In genomic region chr13:22043503-22044431, GRCm38 (mm10) we compare ENCODE assay signal across 8 mouse cellular contexts. TPM values are rescaled to one million over a fixed set of nuclear protein-coding genes. Genes with fewer than 3 reads are reported as not detected.
DNase-seq lines count a peak whose midpoint lies in the region; ATAC-seq and TF ChIP-seq lines count a peak whose summit lies in the region.

No protein-coding gene starts in this region.

- under 1% methylated on average over 14 of the region's 14 CpGs for WGBS in bone marrow, adult 2 months
- under 1% methylated on average over 14 of the region's 14 CpGs for WGBS in forebrain, embryonic 15.5 days
- WGBS in liver, adult 2 months = 3% methylated on average over 13 of the region's 14 CpGs
- 1% methylated on average over 13 of the region's 14 CpGs for WGBS in neural tube, embryonic 13.5 days

- H3K27ac ChIP-seq in bone marrow, adult 2 months (ENCODE audit: control insufficient read depth, insufficient read depth, low read depth, low read length, poor library complexity) = peak overlapping the region; percentile 90
- peak overlapping the region; percentile 89 for H3K27ac ChIP-seq in forebrain, embryonic 15.5 days (replicated peaks)
- no peak overlapping the region for H3K27ac ChIP-seq in liver, adult 2 months (replicated peaks; ENCODE audit: insufficient read depth, low read depth, low read length)
- peak overlapping the region; percentile 87 for H3K27ac ChIP-seq in neural tube, embryonic 13.5 days (replicated peaks)

- no peaks in the 10 kb centered on the region for H3K36me3 ChIP-seq in forebrain, embryonic 15.5 days
- H3K36me3 ChIP-seq in liver, adult 2 months (ENCODE audit: control insufficient read depth, insufficient read depth, low read length) = no peaks in the 10 kb centered on the region
- no peaks in the 10 kb centered on the region for H3K36me3 ChIP-seq in neural tube, embryonic 13.5 days

- peak overlapping the region; percentile 52 for H3K4me3 ChIP-seq in bone marrow, adult 2 months (replicated peaks; ENCODE audit: control insufficient read depth, low read depth, low read length)
- peak overlapping the region; percentile 46 for H3K4me3 ChIP-seq in forebrain, embryonic 15.5 days
- peak overlapping the region; percentile 39; the same call in 1 of the 2 replicates for H3K4me3 ChIP-seq in liver, adult 2 months (ENCODE audit: insufficient read depth, low read depth, low read length)
- peak overlapping the region; percentile 39 for H3K4me3 ChIP-seq in neural tube, embryonic 13.5 days

- no peak for TF ChIP-seq CTCF in bone marrow, adult 2 months (IDR thresholded peaks at IDR 0.05; ENCODE audit: control insufficient read depth, insufficient read depth, low read length)
- peak; percentile 35 for TF ChIP-seq CTCF in liver, adult 2 months (IDR thresholded peaks at IDR 0.05; ENCODE audit: low read depth, low read length)

- H3K27me3 ChIP-seq in forebrain, embryonic 15.5 days = no peaks in the 10 kb centered on the region
- H3K27me3 ChIP-seq in liver, adult 2 months (ENCODE audit: control insufficient read depth, insufficient read depth, low read length) = no peaks in the 10 kb centered on the region
- H3K27me3 ChIP-seq in neural tube, embryonic 13.5 days = no peaks in the 10 kb centered on the region

- peak; percentile 14 for ATAC-seq in forebrain, embryonic 15.5 days (replicated peaks)
- peak; percentile 29 for ATAC-seq in neural tube, embryonic 13.5 days (ENCODE audit: low read depth)
- ATAC-seq in inflammation-experienced regulatory T-cells, adult 6 months = no peak

- intact Hi-C loops in left cerebral cortex, postnatal 14 days (cut with DNase I) = loop anchor here (5.0 to 10.0 kb wide), 4 partner anchors 1361 to 1701 kb away; partner anchors contain the start of genes Hist1h2ac, Hist1h2af, Hist1h2bb and Hist1h2bc

- H3K9me3 ChIP-seq in forebrain, embryonic 15.5 days = no peaks in the 10 kb centered on the region
- no peaks in the 10 kb centered on the region for H3K9me3 ChIP-seq in neural tube, embryonic 13.5 days

- H3K4me2 ChIP-seq in forebrain, embryonic 15.5 days (replicated peaks) = peak overlapping the region; percentile 84
- H3K4me2 ChIP-seq in neural tube, embryonic 13.5 days = peak overlapping the region; percentile 78

- no peaks in the 10 kb centered on the region for H3K79me2 ChIP-seq in liver, adult 2 months (ENCODE audit: control insufficient read depth, insufficient read depth, low read length)

- DNase-seq in left cerebral cortex, postnatal 14 days (ENCODE audit: low spot score in 2 of 2) = peak; percentile 45 to 77
- DNase-seq in left cerebral cortex, adult 11 months (ENCODE audit: low spot score) = no peak
- DNase-seq in liver, adult 2 months (ENCODE audit: extremely low read depth, low read depth, low spot score) = peak; percentile 73
- DNase-seq in layer of hippocampus, postnatal 10 days (ENCODE audit: low spot score in 2 of 2) = no peak

- no peaks in the 10 kb centered on the region for H3K4me1 ChIP-seq in bone marrow, adult 2 months (ENCODE audit: control insufficient read depth, insufficient read depth, low read length)
- peaks cover 33% of the 10 kb centered on the region for H3K4me1 ChIP-seq in forebrain, embryonic 15.5 days
- H3K4me1 ChIP-seq in liver, adult 2 months (ENCODE audit: control insufficient read depth, insufficient read depth, low read length) = peaks cover 11% of the 10 kb centered on the region
- H3K4me1 ChIP-seq in neural tube, embryonic 13.5 days (replicated peaks) = peaks cover 29% of the 10 kb centered on the region

- TF ChIP-seq POLR2A in bone marrow, adult 2 months (IDR thresholded peaks at IDR 0.05; ENCODE audit: borderline replicate concordance, control insufficient read depth, low read depth, low read length) = 0 out of 2 replicates have a peak, but pooled peaks have one; percentile 1
- no peak for TF ChIP-seq POLR2A in liver, adult 2 months (IDR thresholded peaks at IDR 0.05; ENCODE audit: extremely low read depth, insufficient read depth, low read length)

- peak overlapping the region; percentile 51 for H3K9ac ChIP-seq in forebrain, embryonic 15.5 days (replicated peaks)
- peak overlapping the region; percentile 57; the same call in 1 of the 2 replicates for H3K9ac ChIP-seq in liver, adult 2 months (ENCODE audit: low read depth, low read length)
- H3K9ac ChIP-seq in neural tube, embryonic 13.5 days = peak overlapping the region; percentile 67

RNA-seq across cellular contexts. Expression of gene Hist1h2bj, which starts 0.8 kb away (rescaled TPM):
- total RNA-seq in left cerebral cortex, postnatal 14 days (2021) = 10 to 100 TPM; 15.5 to 16.7 TPM
- 40.5 and 87.9 TPM in 2 replicates for polyA plus RNA-seq in bone marrow, adult 2 months (2011; ENCODE audit: insufficient read depth, insufficient read length, low replicate concordance, missing spikeins)
- 6.8 and 7.3 TPM in 2 replicates for polyA plus RNA-seq in forebrain, embryonic 15.5 days (2015; fragmentation: Nextera tagmentation; extraction: Ambion mirVana)
- 10.7 and 16.8 TPM in 2 replicates for total RNA-seq in liver, adult 2 months (2014; rRNA removed)
- polyA plus RNA-seq in liver, adult 2 months (2012; rRNA removed) = 0.29 TPM in 1 of 2 replicates, not detected in the other
- polyA plus RNA-seq in neural tube, embryonic 13.5 days (2015; fragmentation: Nextera tagmentation; extraction: Ambion mirVana) = 2.7 and 3.3 TPM in 2 replicates
- 10 to 100 TPM in 1 of 3 experiments, 1 to 10 TPM in 2; 1.8 to 10.3 (median 6.6) TPM for polyA plus RNA-seq in inflammation-experienced regulatory T-cells, adult 6 months (2017; shearing (Covaris generic))
- total RNA-seq in layer of hippocampus, postnatal 10 days (2021) = 10 to 100 TPM; 29.4 to 36.1 TPM

RNA-seq across cellular contexts. Expression of gene Hist1h2ag, which starts 1.0 kb away (rescaled TPM):
- total RNA-seq in left cerebral cortex, postnatal 14 days (2021) = 10 to 100 TPM; 17.8 to 20.2 TPM
- polyA plus RNA-seq in bone marrow, adult 2 months (2011; ENCODE audit: insufficient read depth, insufficient read length, low replicate concordance, missing spikeins) = 11.7 and 42.0 TPM in 2 replicates
- 19.7 and 27.8 TPM in 2 replicates for polyA plus RNA-seq in forebrain, embryonic 15.5 days (2015; fragmentation: Nextera tagmentation; extraction: Ambion mirVana)
- 11.1 and 22.4 TPM in 2 replicates for total RNA-seq in liver, adult 2 months (2014; rRNA removed)
- 0.55 TPM in 1 of 2 replicates, not detected in the other for polyA plus RNA-seq in liver, adult 2 months (2012; rRNA removed)
- 8.4 and 11.4 TPM in 2 replicates for polyA plus RNA-seq in neural tube, embryonic 13.5 days (2015; fragmentation: Nextera tagmentation; extraction: Ambion mirVana)
- 1 to 10 TPM in 2 of 3 experiments, not detected in 1; 3.9 to 4.5 TPM for polyA plus RNA-seq in inflammation-experienced regulatory T-cells, adult 6 months (2017; shearing (Covaris generic))
- total RNA-seq in layer of hippocampus, postnatal 10 days (2021) = 10 to 100 TPM; 33.8 to 36.8 TPM

RNA-seq across cellular contexts. Expression of gene Hist1h4i, which starts 2.6 kb away (rescaled TPM):
- total RNA-seq in left cerebral cortex, postnatal 14 days (2021) = 10 to 100 TPM; 50.0 to 57.5 TPM
- 144 and 216 TPM in 2 replicates for polyA plus RNA-seq in bone marrow, adult 2 months (2011; ENCODE audit: insufficient read depth, insufficient read length, low replicate concordance, missing spikeins)
- polyA plus RNA-seq in forebrain, embryonic 15.5 days (2015; fragmentation: Nextera tagmentation; extraction: Ambion mirVana) = 16.9 and 19.2 TPM in 2 replicates
- 6.8 and 9.2 TPM in 2 replicates for total RNA-seq in liver, adult 2 months (2014; rRNA removed)
- 5.2 and 12.3 TPM in 2 replicates for polyA plus RNA-seq in liver, adult 2 months (2012; rRNA removed)
- polyA plus RNA-seq in neural tube, embryonic 13.5 days (2015; fragmentation: Nextera tagmentation; extraction: Ambion mirVana) = 8.8 and 10.1 TPM in 2 replicates
- polyA plus RNA-seq in inflammation-experienced regulatory T-cells, adult 6 months (2017; shearing (Covaris generic)) = 10 to 100 TPM in 1 of 3 experiments, 1 to 10 TPM in 2; 4.1 to 18.5 (median 6.5) TPM
- total RNA-seq in layer of hippocampus, postnatal 10 days (2021) = 10 to 100 TPM; 51.2 to 53.7 TPM

RNA-seq across cellular contexts. Expression of gene Hist1h2bk, which starts 8.1 kb away (rescaled TPM):
- 10 to 100 TPM; 21.5 to 26.9 TPM for total RNA-seq in left cerebral cortex, postnatal 14 days (2021)
- 109 and 137 TPM in 2 replicates for polyA plus RNA-seq in bone marrow, adult 2 months (2011; ENCODE audit: insufficient read depth, insufficient read length, low replicate concordance, missing spikeins)
- polyA plus RNA-seq in forebrain, embryonic 15.5 days (2015; fragmentation: Nextera tagmentation; extraction: Ambion mirVana) = 4.5 and 4.6 TPM in 2 replicates
- total RNA-seq in liver, adult 2 months (2014; rRNA removed) = 15.6 and 28.1 TPM in 2 replicates
- 0.46 and 0.48 TPM in 2 replicates for polyA plus RNA-seq in liver, adult 2 months (2012; rRNA removed)
- polyA plus RNA-seq in neural tube, embryonic 13.5 days (2015; fragmentation: Nextera tagmentation; extraction: Ambion mirVana) = 2.5 and 3.8 TPM in 2 replicates
- polyA plus RNA-seq in inflammation-experienced regulatory T-cells, adult 6 months (2017; shearing (Covaris generic)) = 1 to 10 TPM in 2 of 3 experiments, not detected in 1; 2.2 to 9.9 TPM
- 10 to 100 TPM; 73.9 to 80.0 TPM for total RNA-seq in layer of hippocampus, postnatal 10 days (2021)

RNA-seq across cellular contexts. Expression of gene Hist1h2ah, which starts 8.4 kb away (rescaled TPM):
- total RNA-seq in left cerebral cortex, postnatal 14 days (2021) = 10 to 100 TPM; 38.2 to 41.7 TPM
- polyA plus RNA-seq in bone marrow, adult 2 months (2011; ENCODE audit: insufficient read depth, insufficient read length, low replicate concordance, missing spikeins) = 31.8 and 40.4 TPM in 2 replicates
- polyA plus RNA-seq in forebrain, embryonic 15.5 days (2015; fragmentation: Nextera tagmentation; extraction: Ambion mirVana) = 2.5 and 9.8 TPM in 2 replicates
- total RNA-seq in liver, adult 2 months (2014; rRNA removed) = 1.8 and 2.6 TPM in 2 replicates
- not detected in 2 replicates for polyA plus RNA-seq in liver, adult 2 months (2012; rRNA removed)
- 1.7 TPM in 1 of 2 replicates, not detected in the other for polyA plus RNA-seq in neural tube, embryonic 13.5 days (2015; fragmentation: Nextera tagmentation; extraction: Ambion mirVana)
- polyA plus RNA-seq in inflammation-experienced regulatory T-cells, adult 6 months (2017; shearing (Covaris generic)) = 100 to 1,000 TPM in 1 of 3 experiments, 10 to 100 TPM in 1, not detected in 1; 52.3 to 507 TPM
- 10 to 100 TPM; 64.1 to 78.6 TPM for total RNA-seq in layer of hippocampus, postnatal 10 days (2021)

Comparison
In these comparisons a context has a peak if more than half of its experiments do, and no peak if none do; other contexts are left out.
1. DNase-seq: peak in left cerebral cortex, postnatal 14 days (2 of 2) and liver, adult 2 months (single experiment); none in left cerebral cortex, adult 11 months (single experiment) and layer of hippocampus, postnatal 10 days (0 of 2).
2. Peak in every context shown above with its lines, with median percentiles within 50 percentile points of each other: H3K4me3 ChIP-seq and H3K9ac ChIP-seq.